ENCODE assay signal across 1 mouse cellular context in the genomic region with DNA sequence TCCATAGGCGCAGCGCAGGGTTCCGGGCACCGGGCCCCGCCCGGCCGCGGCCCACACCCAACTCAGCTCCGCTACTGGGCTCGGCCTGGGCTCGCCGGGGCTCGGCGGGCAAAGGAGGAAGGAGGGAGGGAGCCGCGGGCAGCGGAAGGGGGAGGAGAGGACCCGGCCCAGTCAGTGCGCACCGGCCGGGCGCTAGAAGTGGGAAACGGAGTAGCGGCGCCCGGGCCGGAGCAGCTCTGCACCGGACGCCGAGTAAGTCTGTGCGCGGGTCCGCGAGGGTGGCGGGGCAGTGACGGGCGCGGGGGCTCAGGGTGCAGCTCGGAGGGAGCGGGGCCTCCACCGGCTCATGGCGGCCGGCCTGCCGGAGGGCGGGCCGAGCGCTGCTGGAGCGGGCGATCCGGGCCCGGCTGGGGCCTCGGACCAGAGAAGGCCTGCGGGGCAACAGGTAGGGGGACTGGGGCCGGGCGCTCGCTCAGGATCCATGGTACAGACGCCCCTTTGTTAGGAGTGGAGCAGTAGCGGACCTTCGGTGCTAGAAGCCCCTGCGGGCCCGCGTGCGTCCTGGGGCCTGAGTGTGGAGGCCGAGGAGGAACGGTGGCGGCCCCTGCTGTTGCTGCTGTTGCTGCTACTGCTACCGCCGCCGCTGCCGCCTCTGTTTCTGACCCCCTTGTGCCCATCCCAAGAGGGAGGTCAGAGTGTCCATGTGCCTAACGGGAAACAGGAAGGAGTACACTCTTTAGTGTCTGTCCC.
A peak's percentile ranks its signal among the peaks of the same experiment; 100 is the strongest.
TF ChIP-seq lines count a peak whose summit lies in the region.

No protein-coding gene starts in this region.

TF ChIP-seq in CH12.LX, 34 proteins besides CTCF, POLR2A, EP300 and RAD21:
- TF ChIP-seq BHLHE40 (IDR thresholded peaks at IDR 0.05; ENCODE audit: low read depth, low read length) (no peak), MEF2A (IDR thresholded peaks at IDR 0.05; ENCODE audit: borderline replicate concordance, low read depth, low read length) (no peak), E2F4 (IDR thresholded peaks at IDR 0.05; ENCODE audit: insufficient replicate concordance, low read depth, low read length) (no peak), IRF4 (IDR thresholded peaks at IDR 0.05; ENCODE audit: low read depth, low read length) (peak; percentile 31; the same call in 1 of the 2 replicates), ELF1 (IDR thresholded peaks at IDR 0.05; ENCODE audit: low read depth, low read length) (peak; percentile 60), JUND (conservative IDR thresholded peaks at IDR 0.05; ENCODE audit: low read depth, low read length) (no peak), KAT2A (IDR thresholded peaks at IDR 0.05; ENCODE audit: insufficient replicate concordance, low read length) (0 out of 2 replicates have a peak, but pooled peaks have one; percentile 17), PAX5 (IDR thresholded peaks at IDR 0.05; ENCODE audit: low read length) (no peak), ZC3H11A (IDR thresholded peaks at IDR 0.05; ENCODE audit: low read depth, low read length) (no peak), MAX (IDR thresholded peaks at IDR 0.05; ENCODE audit: low read length) (no peak), MAFK (IDR thresholded peaks at IDR 0.05; ENCODE audit: insufficient replicate concordance, low read length) (no peak), NELFE (IDR thresholded peaks at IDR 0.05; ENCODE audit: low read depth, low read length) (peak; percentile 78), ZNF384 (IDR thresholded peaks at IDR 0.05; ENCODE audit: low read depth, low read length) (no peak), HCFC1 (IDR thresholded peaks at IDR 0.05; ENCODE audit: low read depth, low read length) (peak; percentile 35; the same call in 1 of the 2 replicates), CHD1 (IDR thresholded peaks at IDR 0.05; ENCODE audit: low read depth, low read length) (peak; percentile 77; the same call in 1 of the 2 replicates), SMC3 (IDR thresholded peaks at IDR 0.05; ENCODE audit: low read depth, low read length) (peak; percentile 18), RCOR1 (conservative IDR thresholded peaks at IDR 0.05; ENCODE audit: low read depth, low read length) (no peak), UBTF (IDR thresholded peaks at IDR 0.05; ENCODE audit: low read depth, low read length) (peak; percentile 99), MYC (IDR thresholded peaks at IDR 0.05; ENCODE audit: low read depth, low read length) (peak; percentile 61; the same call in 1 of the 2 replicates), NRF1 (IDR thresholded peaks at IDR 0.05; ENCODE audit: low read depth, low read length) (peak; percentile 46), USF1 (IDR thresholded peaks at IDR 0.05; ENCODE audit: low read depth, low read length) (no peak), ZKSCAN1 (IDR thresholded peaks at IDR 0.05; ENCODE audit: borderline replicate concordance, low read depth, low read length) (no peak), MXI1 (IDR thresholded peaks at IDR 0.05; ENCODE audit: low read depth, low read length) (peak; percentile 70), TBP (conservative IDR thresholded peaks at IDR 0.05; ENCODE audit: low read depth, low read length) (no peak), CHD2 (IDR thresholded peaks at IDR 0.05; ENCODE audit: low read length) (no peak), ETS1 (conservative IDR thresholded peaks at IDR 0.05; ENCODE audit: low read depth, low read length) (no peak; the same call in 1 of the 2 replicates), MAZ (IDR thresholded peaks at IDR 0.05; ENCODE audit: low read depth, low read length) (peak; percentile 55; the same call in 1 of the 2 replicates), SIN3A (IDR thresholded peaks at IDR 0.05; ENCODE audit: low read length) (no peak; the same call in none of the 2 replicates), POLR2AphosphoS2 (IDR thresholded peaks at IDR 0.05; ENCODE audit: low read depth, low read length) (no peak), ZMIZ1 (IDR thresholded peaks at IDR 0.05; ENCODE audit: low read depth, low read length) (peak; percentile 42; the same call in 1 of the 2 replicates), TCF12 (IDR thresholded peaks at IDR 0.05; ENCODE audit: low read depth, low read length) (peak; percentile 78), JUN (IDR thresholded peaks at IDR 0.05; ENCODE audit: insufficient read depth, low read depth, low read length) (no peak), USF2 (conservative IDR thresholded peaks at IDR 0.05; ENCODE audit: low read depth, low read length) (no peak), GABPA (IDR thresholded peaks at IDR 0.05; ENCODE audit: insufficient replicate concordance, low read depth, low read length) (no peak)
